Mouse (Mus musculus) embryo, embryonic 10 days (tissue): ENCODE measurements around the gene Isx.

Source experiments
- DNase-seq: peaks from one replicate; pipeline ENCODE4 v3.0.0-alpha.2; 2015; ENCODE audit warnings: low spot score

Isx gene

GRCm38 (mm10) chr8:74872940-74873339, at the start of gene Isx:
Gene Isx, plus strand, starts transcription at chr8:74873173.
- no peak for DNase-seq

DNA sequence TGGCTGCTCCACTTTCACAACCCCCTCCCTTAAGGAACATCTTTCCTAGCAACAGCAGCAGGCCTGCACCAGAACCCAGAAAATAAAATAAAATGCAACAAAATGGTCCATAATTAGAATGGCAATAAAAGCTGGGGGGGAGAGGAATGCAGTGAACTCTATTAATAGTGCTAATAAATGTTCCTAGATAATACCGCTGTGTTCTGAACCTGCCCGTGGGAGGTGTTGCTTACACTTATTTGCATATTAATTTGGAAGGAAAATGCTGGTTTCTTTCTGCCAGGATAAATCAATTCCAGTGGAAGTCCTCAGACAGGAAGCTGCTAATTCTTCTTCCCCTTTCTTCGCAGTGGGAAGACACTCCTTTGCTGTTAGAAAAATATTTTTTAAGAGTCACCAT, 45.3 kb upstream of the Isx start:
- DNase-seq: no peak

DNA sequence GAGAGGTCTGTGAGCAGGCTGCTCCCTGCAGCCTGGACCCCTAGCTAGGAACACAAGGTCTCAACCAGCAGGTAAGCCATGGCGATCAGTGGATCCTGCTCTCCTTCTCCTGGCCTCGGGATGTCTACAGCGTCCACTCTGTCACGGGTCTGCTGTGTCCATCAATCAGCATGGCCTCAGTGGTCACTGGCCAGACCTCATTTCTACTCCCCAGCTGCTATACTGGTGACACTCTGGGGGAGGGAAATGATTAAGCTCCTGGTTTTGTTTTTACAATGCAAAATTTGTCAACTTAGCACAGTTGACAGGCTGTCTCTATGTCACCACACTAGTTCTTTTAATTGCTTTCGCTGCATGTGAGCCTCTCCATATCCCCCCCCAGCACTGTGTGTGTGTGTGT, 41.7 kb upstream of the Isx start:
- DNase-seq: peak; percentile 7

- DNase-seq: no peak
Measured at GRCm38 (mm10) chr8:74834246-74834645, 38.7 kb upstream of the Isx start.

GRCm38 (mm10) chr8:74847376-74848048, 25.5 kb upstream of the Isx start:
- DNase-seq: peak; percentile 40

- DNase-seq: no peak
Measured at GRCm38 (mm10) chr8:74848707-74849106, 24.3 kb upstream of the Isx start.

- DNase-seq: no peak
Measured at GRCm38 (mm10) chr8:74850971-74851370, 22.0 kb upstream of the Isx start.

DNA sequence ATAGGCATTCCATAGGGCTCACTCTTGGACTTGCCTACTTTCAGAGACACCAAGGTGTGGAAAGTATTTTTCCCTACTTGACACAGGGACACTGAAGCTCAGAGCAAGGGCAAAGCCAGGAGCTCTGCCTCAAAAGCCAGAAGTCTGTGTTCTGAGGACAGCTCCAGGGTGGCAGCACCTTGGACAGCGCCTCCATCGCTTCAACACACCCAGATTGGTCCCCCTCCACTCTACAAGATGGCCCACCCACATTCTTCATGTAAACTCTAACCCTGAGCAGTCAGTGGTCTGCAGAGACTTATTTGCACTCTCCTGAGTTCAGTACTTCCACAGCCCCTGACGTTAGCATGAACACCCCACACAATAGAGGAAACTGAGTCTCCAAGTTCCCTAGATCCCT, 21.1 kb upstream of the Isx start:
- peak; percentile 79 for DNase-seq

GRCm38 (mm10) chr8:74853488-74853887, 19.5 kb upstream of the Isx start:
- peak; percentile 53 for DNase-seq

- no peak for DNase-seq
Measured at GRCm38 (mm10) chr8:74854786-74855185, 18.2 kb upstream of the Isx start.

- no peak for DNase-seq
Measured at GRCm38 (mm10) chr8:74855341-74855740, 17.6 kb upstream of the Isx start.

GRCm38 (mm10) chr8:74859241-74859640, 13.7 kb upstream of the Isx start:
- DNase-seq: no peak

GRCm38 (mm10) chr8:74860449-74860848, 12.5 kb upstream of the Isx start:
- peak; percentile 20 for DNase-seq

DNA sequence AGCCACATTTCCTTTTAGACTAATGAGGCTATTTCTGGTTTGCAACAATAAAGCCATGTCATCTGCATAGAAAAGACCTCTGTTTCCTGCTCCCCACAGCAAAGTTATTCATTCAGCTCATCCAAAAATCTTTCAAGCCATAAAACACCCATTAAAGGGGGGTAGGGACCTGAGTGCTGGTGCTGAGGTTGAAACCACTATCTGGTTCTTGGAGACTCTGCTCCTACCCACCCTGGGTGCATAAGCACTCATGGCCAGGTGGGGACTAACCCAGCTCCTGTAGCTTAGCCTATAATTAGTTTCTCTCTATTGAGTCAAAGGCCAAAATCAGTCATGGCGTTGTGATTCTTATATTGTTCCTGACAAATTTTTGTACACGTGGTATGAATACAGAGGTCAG, 10.4 kb upstream of the Isx start:
- DNase-seq: no peak

- no peak for DNase-seq
Measured at GRCm38 (mm10) chr8:74870346-74870949, 2.5 kb upstream of the Isx start.

DNA sequence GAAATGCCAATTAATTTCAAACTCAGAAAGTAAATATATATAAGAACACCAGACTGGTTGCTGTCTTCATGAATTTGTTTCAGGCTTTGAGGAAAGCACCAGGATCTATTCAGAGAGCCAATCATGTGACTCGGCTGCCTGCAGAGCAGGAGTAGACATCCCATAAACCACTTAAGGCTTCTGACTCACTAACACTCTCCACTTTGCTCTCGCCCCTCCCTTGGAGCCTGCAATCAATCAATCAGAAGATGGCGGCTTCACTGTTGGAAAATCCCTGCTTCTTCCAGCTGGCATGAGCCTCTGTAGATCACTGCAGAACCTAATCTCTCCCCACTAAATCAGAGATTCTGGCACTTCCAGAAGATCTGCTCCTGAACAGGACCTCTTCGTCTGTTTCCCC, 1.3 kb upstream of the Isx start:
- no peak for DNase-seq

DNA sequence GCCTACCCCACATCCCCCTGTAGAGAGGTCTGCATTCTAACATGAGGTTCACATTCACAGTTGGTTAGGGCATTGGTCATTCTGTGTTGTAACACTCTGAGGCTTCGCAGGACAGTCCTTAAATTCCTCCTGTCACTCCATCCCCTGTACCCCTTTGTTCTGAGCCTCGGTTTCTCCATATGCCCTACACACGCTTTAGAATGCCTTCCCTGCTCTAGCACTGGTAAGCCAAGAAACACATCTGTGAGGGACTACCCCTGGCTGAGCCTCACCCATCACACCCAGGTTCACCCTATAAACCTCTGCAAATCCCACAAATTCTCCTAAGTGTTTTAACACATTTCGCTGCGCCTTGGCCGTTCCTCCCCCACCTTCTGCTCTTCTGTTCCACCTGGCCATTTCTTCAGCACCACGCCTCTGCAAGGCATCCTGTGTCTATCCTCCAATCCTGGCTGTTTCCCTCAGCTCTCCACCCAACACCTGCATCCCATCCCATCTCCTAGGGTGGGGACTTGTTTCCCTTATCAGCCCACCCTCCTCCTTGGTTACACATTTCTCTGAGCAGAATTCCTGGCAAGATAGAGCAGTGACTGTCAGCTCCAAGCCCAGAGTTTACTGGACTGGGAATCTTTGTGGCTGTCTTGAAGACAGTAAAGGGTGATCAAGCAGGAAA, 686 bp upstream of the Isx start:
- DNase-seq: no peak

DNA sequence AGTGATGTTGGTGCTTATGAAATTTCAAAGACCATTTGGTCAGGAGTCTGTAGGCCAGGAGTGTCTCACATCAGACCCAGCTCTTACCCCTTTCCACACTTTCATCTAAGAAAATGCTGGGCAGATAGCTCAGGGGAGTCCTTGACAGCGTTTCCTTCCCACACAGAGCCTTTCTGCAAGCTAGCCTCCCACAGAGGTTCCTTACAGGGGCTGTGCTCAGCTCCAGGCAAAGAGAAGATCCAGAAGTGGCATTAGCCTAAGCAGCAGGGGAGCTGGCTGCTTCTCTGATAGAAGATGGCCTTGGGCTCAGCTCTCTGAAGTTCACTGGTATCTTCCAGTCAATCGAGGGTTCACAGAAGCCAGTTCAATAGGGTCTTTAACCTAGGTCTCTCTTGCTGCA, 1.6 kb downstream of the Isx start:
- no peak for DNase-seq

DNA sequence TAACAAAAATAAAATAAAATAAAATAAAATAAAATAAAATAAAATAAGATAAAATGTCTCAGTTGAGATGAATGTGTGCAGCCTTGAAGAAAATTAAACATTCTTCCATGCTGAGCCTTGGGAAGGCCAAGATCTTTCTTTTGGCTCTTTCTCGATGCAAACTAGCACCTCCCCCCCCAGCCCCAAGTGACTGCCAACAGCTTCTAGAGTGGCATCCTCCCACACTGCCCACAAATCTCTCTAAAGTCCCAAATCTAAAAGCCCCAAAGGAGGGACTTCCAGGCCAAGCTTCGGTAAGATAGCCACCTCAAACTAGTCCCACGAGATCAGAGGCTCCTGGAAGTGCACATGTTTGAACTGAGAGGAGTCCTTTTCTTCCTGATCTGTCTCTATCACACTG, 5.7 kb downstream of the Isx start:
- no peak for DNase-seq

DNA sequence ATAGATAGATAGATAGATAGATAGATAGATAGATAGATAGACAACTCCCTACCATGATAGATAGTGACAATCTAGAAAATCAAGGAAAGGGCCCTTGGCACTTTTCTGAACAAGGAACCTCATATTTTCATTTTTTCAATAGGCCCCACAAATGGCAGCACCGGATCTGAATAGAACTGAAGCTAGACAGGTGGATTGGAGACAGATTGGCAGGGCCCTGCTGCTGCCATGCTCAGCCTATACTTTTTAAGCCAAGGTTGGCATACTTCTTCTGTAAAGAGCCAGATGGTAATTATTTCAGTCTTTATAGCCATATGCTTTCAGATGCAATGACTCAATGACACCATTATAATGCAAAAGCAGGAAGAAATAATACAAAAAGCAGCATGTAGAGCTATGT, 15.8 kb downstream of the Isx start:
- DNase-seq: no peak

DNA sequence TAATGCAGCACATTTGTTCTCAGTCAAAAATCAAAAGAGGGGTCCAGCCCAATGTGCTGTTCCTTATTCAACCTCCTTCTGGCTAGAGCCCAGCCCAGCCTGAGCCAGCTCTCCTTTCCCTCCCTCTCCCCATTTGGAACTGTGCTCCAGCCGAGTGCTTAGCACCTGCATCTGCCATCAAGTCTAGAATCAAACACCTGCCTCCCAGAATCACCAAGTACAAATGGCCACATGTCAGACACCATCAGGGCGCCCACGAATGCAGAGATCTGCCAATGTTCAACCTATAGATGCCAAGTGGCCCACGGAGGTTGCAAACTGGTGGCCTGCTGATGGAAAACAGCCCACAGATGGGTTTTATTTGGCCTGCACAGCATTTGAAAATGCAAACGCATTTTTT, 18.1 kb downstream of the Isx start:
- no peak for DNase-seq

DNA sequence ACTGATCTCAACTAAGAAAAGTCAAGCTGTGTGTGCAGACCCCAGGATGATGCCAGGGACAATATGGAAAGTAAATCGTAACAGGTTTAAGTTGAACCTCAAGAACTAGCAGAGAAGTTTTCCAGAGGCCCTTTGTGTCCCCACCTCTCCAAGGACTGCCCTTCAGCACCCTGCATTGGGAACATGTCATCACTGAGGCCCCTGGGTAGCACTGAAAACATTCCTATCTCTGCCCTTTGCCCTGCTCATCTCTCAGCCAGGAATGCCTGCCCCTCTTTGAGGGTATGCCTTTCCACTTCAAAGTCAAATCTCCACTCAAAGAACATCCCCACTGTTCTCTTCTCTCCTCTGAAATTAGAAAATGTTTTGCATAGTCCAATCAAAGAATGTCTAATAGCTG, 23.3 kb downstream of the Isx start:
- no peak for DNase-seq

DNA sequence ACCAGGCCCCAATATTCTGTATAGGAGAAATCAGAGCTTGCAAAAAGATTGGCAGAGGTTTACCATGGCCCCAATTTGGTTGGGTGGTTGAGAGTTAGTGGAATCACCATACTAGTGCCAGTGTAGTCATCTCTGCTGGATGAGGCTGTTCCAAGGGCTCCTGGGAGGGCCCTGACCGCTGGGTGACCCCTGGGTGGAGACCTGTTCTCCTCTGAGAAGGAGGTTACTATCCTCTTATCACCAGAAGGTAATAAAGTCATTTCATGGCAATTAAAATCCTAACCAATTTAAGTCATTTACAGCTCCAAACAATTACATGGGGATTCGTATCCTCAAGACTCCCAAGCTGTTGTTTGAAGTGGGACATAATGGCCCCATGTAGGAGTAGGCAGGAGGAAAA, 24.3 kb downstream of the Isx start:
- no peak for DNase-seq

DNA sequence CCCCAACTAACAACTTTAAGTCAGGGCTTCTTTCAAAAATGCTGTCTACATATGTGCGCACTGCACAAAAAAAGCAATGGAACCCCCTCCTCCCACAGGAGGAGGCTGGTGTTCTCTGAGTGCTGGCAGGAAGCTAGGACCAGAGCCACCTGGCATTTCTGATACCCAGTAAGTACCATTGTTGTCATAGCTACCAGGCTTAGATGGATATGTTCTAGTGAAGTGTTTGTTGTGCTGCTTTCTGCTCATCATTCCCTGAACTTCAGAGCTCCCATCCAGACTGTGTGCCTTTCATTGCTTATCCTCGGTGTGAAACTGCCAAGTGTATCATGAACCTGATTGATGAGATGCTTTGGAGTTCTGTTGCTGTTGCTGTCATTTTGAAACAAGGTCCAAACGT, 26.8 kb downstream of the Isx start:
- DNase-seq: no peak
